Mouse (Mus musculus) megakaryocyte progenitor cell, adult 5-6 weeks (primary cell): ENCODE results near the gene Frmd8. TPM values are rescaled to one million over a fixed set of nuclear protein-coding genes. Genes with fewer than 3 reads are reported as not detected.

ENCODE experiments used
- ATAC-seq: replicated peaks from 2 replicates; pipeline ENCODE4 v1.8.0; 2016; ENCODE audit warnings: mild to moderate bottlenecking, moderate TSS enrichment, inconsistent platforms; ENCODE audit not compliant: poor library complexity
- total RNA-seq, 2 experiments: library from RNA; stranded (forward) in 1 of 2; stranded (reverse) in 1 of 2; fragments of 157-497, 149-512 nt in 1 of 2; fragments of 200-1000 nt in 1 of 2; gene quantifications; 2 replicates each; pipeline versions ENCODE4 v1.2.3 to v1.2.4; 2015 to 2017

The Frmd8 gene
- total RNA-seq, 2 experiments from 2014 or later: 16.2 to 16.3 TPM

DNA sequence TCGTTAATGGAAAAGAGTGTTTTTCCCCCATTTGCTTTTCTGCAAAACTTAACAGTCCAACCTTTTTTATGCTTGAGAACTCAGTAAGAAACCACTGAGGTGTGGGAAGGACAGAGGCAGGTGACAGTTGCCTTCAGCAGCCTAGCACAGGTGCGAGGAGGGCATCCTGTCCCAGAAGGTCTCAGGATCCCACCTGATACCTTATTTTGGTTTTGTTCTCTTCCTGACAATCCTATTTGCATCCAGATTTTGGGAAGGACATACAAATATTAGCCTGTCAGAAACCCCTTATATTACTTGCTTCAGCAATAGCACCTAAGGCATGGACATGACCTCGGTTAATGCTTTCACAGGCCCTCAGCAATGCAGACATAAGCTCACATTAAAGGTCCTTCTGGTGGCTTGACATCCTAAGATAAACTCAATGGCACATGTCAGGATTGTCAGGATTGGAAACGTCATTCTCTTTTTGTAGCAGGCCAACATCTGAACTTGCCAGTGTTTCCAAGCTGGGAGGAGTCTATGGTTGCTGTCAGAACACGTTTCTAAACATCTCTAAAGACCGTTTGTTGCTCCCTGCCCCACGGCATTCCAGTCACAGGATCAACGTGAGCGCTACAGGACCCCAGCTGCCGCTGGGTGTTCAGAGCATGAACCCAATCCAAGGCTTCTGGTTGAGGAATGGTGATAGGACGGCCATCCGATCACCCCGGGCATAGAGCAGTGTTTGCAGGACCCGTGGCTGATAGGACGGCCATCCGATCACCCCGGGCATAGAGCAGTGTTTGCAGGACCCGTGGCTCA, 34.8 kb downstream of the Frmd8 start:
- ATAC-seq: no peak

DNA sequence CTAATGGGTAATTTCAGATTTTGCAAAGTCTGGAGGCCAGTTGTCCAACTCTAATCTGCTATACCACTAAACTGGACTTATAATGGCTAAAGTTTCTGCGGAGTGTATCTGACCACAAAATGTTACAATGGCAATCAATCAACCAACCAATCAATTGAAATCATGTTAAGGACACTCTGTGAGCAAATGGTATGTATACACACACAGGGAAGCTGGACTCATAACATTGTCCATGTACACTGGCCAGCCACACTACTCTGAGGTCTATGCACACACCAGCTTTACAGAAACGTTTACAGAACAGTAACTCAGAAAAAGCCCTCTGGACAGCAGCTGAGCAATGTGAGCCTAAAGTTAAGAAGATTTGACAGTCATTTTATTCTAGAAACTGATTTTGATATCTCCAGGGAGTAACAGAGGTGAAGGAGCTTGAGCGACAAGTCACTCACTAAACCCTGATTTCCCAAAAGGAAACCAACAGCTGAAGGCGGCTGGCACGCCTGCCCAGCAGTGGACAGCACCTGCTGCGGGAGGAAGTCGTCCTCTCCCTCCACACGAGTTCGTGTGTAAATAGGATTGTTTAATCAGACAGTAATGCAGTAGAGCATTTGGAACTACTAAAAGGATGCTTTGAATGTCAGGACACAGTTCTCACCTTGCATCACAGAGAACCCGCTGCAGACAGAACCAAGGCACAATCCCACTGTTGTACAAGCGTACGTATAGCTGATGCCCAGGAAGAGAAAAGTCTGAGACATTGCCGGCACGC, 35.6 kb downstream of the Frmd8 start:
- no peak for ATAC-seq

DNA sequence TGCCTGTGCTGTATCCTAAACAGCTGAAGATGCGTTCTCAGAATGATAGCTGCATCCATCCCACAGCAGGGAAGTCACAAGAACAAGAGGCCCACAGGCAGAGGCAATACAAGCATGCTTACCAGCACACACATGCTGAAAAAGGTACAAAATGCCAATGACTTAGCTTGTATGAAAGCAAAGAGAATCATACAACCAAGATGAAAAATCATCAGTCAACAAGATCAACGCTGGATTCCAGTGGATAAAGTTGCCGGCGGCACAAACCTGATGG, 36.2 kb downstream of the Frmd8 start:
- no peak for ATAC-seq

DNA sequence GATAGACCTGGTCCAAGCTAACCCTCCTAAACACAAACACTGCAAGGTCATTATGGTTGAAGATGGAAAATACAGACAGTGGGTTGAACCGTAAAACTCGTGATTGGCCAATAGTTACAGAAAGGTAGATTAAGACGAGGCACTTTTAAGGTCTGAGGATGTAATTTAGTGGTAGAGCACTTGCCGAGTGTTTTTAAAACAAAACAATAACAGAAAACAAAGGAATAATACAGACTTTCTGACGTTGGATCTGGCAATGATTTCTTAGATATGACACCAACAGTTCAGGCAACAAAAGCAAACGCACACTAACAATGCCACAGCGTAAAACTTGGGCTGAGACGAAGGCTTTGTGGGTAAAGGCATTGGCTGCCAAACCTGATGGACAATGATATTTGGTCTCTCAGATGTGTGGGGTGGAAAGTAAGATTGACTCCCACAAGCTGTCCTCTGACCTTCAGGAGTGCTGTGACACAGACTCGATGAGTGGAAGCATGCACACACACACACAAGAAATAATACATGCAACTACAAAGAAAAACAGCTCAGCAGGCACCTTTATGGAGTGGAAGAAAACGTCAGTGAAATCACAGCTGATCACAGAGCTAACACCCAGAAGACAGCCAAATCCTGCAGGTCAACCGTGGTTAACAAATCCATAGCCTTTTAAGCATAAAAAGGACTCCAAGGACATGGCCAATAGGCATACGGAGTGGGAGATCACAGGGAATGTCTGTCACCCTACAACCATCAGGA, 36.8 kb downstream of the Frmd8 start:
- ATAC-seq: no peak

DNA sequence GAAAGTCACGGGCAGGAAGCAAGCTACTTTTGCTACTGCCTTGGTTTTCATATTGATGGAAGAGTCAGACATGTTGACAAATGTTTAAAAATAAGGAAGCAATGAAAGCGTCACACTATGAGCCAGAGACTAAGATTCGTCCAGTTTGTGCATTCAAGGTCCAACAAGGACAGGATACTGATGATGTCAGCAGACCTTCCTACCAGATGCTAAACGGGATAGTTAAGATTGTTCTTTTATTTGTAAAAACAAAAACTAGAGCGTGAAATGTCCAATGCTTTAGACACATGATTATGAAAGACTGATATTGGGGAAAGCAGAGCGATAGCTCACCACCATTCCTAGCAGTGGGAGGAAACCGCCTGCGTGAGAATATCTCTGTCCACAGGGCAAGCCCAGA, 37.5 kb downstream of the Frmd8 start:
- ATAC-seq: no peak

DNA sequence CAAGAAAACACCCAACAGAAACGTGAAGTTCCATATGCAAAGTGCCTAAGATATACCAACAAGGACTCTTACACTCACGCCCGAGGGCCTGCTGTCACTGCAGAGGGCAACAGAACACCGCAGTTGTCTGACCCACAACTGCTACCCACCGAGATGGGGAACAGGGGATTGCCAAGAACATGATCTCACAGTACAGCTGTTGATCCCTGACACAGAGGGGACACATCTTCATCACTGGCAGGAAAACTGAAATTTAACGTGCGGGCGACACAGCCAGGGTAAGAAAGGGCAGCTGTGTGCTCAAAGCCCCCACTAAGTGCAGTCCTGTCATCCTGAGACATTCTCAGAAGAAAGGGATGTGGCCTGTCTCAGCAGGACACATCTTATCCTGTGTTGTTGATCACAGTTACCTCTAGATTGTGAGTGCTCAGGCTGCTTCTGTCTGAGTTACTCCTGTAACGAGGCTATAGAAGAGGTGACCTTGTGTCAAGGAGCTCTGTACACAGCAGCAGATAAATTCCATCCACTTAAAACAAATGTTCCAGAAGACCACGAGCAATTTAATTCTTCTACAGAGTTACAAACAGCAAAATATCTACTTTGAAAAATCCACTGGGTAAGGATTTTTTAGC, 38.0 kb downstream of the Frmd8 start:
- ATAC-seq: no peak

DNA sequence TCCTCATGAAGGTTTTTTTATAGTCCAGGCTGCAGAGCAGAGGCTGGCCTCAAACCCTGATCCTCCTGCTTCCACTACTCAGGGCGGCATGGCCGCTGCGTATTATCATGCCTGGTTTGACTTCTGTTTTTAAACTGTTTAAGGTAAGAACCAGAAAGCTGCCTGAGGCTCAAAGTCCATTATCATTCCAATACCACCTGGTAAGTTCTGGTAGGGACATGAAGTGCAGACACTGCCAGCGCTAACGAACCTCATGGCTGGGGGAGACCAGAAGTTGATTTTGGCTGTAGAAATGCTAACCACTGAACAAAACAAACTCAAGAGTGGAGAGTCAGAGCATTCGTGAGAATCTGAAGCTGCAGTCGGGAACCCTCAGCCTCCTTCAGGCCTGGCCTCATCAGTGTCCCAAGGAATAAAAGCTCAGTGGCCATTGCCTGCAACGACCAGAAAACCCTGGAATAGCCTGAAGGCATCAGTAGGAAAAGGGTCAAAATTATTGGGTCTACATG, 39.1 kb downstream of the Frmd8 start:
- no peak for ATAC-seq

DNA sequence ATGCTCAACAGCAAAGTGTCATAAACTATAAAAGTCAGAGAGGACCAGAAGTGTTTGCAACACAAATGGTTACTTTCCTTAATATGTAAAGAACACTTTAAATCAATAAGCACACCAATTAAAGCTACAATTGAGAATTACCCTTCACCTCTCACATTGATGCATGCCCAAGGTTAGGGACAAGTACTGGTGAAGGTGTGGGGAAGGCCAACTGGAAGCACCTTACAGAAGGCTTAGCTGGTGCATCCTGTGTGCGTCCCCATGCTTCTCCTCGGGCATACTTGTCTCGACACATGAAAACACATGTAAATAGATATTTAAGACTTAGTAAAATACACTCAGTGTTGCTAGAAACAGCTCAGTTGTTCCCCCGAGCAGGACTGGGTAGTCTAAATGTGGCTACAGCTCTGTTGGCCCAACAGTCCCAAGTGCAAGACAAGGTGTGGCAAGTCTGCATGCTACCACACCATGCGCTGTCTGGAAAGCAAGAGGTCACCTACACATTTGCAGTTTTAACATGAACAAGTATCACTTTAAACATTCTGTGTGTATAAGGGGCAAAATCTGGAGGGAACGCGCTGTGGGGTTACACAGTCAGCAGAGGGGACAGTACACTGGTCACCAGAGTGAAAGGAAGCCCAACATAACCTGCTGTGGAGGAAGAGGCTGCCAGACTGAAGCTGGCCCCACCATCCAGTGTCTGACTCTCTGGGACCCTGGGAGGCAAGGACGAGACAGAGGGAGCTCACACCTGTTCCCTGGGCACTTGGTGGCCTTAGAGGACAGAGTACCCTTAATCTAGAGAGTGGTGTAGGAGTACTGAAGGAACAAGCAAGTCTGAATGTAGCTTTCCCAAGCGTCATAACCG, 39.8 kb downstream of the Frmd8 start:
- no peak for ATAC-seq

DNA sequence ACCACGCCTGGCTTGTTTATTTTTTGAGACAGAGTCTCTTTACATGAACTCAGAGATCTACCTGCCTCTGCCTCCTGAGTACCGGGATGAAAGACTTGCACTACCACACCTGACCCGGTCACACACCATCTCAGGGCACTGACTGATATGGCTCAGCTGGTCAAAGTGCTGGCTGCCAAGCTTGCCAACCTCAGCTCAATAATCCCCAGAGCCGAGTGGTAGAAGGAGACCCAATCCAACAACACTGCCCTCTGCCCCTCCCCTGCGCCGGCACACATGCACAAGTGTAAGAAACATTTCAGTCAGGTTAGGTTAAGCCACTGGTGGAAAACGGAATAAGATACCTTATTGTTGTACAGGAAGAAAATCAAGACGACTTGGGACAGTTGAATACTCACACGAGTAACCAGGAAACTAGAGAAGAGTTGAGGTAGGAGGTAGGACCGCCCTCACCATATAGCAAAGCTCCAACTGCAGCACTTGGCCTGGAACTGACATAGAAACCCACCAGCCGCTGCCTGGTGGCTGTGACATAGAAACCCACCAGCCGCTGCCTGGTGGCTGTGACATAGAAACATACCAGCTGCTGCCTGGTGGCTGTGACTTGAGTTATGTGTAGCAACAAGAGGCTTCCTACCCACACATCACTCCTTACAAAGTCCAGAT, 40.7 kb downstream of the Frmd8 start:
- ATAC-seq: no peak

DNA sequence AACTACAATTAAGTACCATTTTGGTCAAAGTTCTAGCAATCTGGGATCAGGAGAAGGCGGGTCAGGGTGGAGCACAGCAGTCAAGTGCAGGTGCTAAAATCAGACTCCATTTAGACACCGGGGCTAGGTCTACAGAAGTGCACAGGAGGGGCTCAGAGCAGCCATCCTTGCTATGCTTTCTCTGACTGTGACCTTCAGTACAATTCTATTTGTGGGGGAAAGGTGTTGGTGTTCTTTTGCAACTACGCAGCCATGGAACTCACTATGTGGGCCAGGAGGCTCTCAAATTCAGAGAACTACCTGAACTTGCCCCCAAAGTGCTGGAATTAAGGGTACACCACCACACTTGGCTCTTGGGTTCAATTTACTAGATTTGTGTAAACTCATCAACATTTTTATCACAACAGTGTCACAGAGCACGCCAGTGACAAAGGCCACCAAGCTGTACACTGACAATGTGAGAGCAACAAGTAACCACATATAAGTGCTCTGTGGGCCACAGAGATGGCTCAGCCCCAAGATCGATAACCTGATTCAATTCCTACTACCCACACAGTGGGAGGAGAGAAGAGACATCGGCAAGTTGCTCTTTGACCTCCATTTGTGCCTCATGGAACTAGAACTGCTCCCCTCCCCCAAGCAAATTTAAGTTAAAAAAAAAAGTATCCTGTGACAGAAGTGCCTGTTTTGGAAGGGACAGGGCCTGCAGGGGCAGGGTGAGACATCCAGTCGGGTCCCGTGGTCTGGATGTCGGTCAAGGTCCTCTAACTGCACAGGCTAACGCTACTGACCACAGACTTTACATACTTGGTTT, 41.6 kb downstream of the Frmd8 start:
- ATAC-seq: no peak

DNA sequence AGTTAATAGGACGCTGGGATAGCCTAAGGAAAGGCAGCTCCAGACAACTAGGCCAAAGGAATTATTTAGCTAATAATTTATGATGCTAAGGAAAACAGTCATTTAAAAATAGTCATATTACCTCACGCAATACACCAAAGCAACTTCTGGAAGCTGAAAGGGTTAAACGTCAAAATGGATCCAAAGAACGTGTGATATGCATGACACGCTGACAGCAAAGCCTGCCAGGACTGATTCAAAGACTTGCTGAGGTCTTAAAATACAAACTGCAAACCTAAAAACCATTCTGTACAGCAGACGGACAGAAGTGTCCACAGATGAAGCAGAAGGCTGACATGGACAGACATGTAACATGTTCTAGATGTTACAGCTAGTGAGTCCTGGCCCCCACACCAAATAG, 42.7 kb downstream of the Frmd8 start:
- no peak for ATAC-seq

DNA sequence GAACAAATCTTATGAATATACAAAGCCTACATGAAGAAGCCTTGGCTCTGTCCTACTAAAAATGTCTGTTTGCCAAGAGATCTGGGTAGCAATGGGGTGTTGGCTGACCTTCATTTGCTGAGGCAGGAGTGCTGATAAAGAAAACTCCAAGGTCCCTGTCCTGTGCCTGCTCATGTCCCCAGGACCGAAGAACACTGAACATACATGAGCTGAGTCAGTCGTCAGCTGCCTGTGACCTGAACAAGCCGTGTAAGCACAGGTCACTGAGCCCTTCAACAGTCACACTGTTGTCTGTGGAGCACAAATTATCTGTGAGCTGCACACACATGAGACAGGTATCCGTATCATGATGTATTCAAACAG, 43.1 kb downstream of the Frmd8 start:
- ATAC-seq: no peak

DNA sequence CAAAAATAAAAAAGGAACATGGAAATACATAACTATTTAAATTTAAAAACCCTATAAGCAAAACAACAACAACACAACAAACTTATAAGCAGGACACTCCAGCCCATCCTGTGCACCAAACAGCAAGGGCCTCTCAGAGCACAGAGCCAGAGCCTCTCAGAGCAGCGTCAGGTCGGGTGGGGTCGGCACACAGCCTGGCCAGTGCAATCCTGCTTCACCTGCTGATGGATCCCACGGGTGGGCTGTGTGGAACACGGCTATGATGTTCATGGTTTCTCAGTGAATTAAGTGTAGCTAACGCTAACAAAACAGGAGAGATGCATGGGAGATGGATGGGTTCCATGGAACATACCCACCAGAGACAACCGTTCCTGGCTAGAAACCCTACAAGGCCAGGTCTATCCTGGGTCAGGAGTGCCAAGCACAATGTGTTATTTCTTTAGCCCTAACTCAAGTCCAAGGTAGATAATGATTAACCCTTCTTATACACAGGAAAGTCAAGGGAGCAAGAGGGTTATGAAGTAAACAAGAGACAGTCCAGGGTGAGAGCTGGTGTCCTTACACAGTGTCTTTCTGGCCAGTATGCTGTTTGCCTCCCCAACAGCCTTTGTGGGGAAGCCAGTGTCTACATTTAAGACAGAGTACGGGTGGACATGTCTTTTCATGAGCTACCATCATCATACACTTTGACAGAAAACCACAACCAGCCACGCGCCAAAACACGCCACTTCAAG, 43.7 kb downstream of the Frmd8 start:
- no peak for ATAC-seq

DNA sequence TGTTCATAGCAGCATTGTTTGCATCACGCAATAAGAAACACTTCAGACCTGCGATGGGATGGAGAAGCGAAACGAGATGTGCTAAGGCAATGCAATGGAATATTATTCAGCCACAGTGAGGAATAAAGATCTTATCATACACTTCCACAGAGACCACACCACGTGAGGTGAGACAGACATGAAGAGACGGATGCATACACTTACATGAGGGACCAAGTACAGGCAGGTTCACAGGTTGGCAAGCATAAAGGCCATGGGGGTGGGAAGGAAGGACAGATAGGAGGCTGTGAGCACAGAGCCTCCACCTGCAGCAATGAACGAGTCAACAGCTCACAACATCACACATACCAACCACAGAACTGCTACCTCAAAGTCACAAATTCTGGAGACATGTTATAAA, 44.3 kb downstream of the Frmd8 start:
- no peak for ATAC-seq

DNA sequence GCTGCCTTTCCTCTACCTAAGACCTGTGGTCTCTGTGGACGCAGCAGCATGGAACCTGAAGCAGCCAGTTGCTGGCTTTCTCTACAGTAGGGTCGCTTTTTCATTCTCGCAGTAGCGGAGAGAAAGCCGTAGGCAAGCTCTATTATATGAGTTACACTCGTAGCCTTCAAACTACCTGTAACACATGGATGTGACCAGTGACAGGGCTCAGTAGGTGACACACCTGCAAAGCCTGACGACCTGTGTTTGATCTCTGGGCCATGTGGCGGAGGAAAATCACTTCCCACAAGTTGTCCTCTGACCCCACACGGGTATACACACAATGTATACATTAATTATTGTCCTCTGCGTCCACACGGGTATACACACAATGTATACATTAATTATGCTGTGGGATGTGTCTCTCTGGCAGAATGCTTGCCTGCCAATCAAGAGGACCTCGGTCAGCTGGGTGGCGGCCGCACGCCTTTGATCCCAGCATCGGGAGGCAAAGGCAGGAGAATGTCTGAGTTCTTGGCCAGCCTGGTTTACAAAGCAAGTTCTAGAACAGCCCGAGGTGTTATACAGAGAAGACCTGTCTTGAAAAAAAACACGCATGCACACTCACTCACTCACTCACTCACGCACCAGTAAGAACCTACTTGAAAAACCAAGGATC, 45.0 kb downstream of the Frmd8 start:
- ATAC-seq: no peak

DNA sequence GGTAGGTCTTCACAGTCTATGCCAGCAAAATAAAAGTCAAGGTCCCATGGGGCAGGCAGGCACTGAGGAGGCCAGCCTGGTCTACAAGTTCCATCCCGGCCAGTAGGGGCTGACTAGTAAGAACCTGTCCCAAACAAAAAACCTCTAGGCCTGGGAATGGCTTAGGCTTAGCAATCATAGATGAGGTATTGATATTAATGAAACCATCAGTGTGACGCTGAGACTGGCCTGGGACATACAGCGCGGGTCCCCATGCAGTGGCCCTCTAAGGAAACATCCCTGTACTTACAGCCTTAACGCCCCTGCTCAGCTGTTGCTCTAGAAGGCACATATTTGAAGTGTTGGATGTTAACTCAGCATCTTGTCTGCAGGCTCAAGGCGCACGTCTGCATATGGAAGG, 46.2 kb downstream of the Frmd8 start:
- ATAC-seq: no peak

DNA sequence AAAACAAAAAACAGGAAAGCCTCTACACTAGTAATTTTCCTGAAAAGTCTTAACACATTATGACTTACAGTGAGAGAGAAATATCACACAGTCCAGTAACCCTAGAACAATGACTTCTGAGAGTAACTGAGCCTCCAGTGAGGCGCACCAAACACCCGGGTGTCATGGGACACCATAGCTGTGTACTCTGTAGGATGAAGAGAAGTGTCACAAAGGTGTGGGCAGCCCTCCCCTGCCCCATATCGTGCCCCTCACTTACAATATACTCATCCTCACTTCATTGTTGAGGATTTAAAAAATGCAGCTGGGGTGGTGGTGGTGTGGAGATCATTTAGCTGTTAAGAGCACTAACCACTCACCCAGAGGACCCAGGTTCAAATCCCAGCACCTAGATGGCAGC, 46.9 kb downstream of the Frmd8 start:
- no peak for ATAC-seq
